Mouse (Mus musculus) retina, adult 2 months (tissue): Measurements from ENCODE around the gene Jpt1.
A peak's percentile ranks its signal among the peaks of the same experiment; 100 is the strongest.
"Not testable (repeated sequence)": the region's sequence is repeated elsewhere in the genome, so short reads cannot be mapped to it uniquely, and the experiment has no call there.

Source experiments
- DNase-seq: peaks from one replicate; pipeline ENCODE4 v3.0.0-alpha.2; 2012; ENCODE audit warnings: low read depth, low spot score

Gene Jpt1

GRCm38 (mm10) chr11:115512004-115512403 lies 2.2 kb downstream of the Jpt1 start:
- DNase-seq = no peak

GRCm38 (mm10) chr11:115511121-115511520 lies 3.1 kb downstream of the Jpt1 start:
- no peak for DNase-seq

- DNase-seq = no peak
These were observed 3.7 kb downstream of the Jpt1 start for GRCm38 (mm10) chr11:115510507-115510888.

- no peak for DNase-seq
These were observed 4.2 kb downstream of the Jpt1 start for GRCm38 (mm10) chr11:115509773-115510506.

- no peak for DNase-seq
These were observed 6.1 kb downstream of the Jpt1 start for GRCm38 (mm10) chr11:115508061-115508460.

GRCm38 (mm10) chr11:115506586-115506985 lies 7.6 kb downstream of the Jpt1 start:
- DNase-seq = no peak

- DNase-seq = no peak
These were observed 11.6 kb downstream of the Jpt1 start for GRCm38 (mm10) chr11:115502636-115503035.

GRCm38 (mm10) chr11:115496559-115496958 lies 17.6 kb downstream of the Jpt1 start:
- DNase-seq = not testable (repeated sequence)

GRCm38 (mm10) chr11:115492387-115492786 lies 21.8 kb downstream of the Jpt1 start:
- DNase-seq = no peak

- DNase-seq = peak; percentile 38
These were observed 22.7 kb downstream of the Jpt1 start, which contains the start of gene Nt5c for GRCm38 (mm10) chr11:115491356-115492083. Gene Nt5c, minus strand, starts transcription at chr11:115491862.

- no peak for DNase-seq
These were observed 23.5 kb downstream of the Jpt1 start for GRCm38 (mm10) chr11:115490441-115491355.

- no peak for DNase-seq
These were observed 25.6 kb downstream of the Jpt1 start for GRCm38 (mm10) chr11:115488551-115489104.

GRCm38 (mm10) chr11:115485155-115485554 lies 29.0 kb downstream of the Jpt1 start:
- DNase-seq = no peak

- peak; percentile 48 for DNase-seq
These were observed 30.5 kb downstream of the Jpt1 start for GRCm38 (mm10) chr11:115483726-115484125.

GRCm38 (mm10) chr11:115483278-115483677 lies 30.9 kb downstream of the Jpt1 start:
- no peak for DNase-seq

GRCm38 (mm10) chr11:115481553-115482259 lies 32.5 kb downstream of the Jpt1 start:
- DNase-seq = no peak

- DNase-seq = no peak
These were observed 35.8 kb downstream of the Jpt1 start for GRCm38 (mm10) chr11:115478296-115478938.

GRCm38 (mm10) chr11:115477388-115477787 lies 36.8 kb downstream of the Jpt1 start:
- DNase-seq = not testable (repeated sequence)

- DNase-seq = not testable (repeated sequence)
These were observed 37.6 kb downstream of the Jpt1 start for GRCm38 (mm10) chr11:115476630-115477029.

GRCm38 (mm10) chr11:115475758-115476237 lies 38.4 kb downstream of the Jpt1 start:
- no peak for DNase-seq
